Mouse (Mus musculus) cortical plate, adult 2 months (tissue): Measurements from ENCODE around the gene Zdhhc14. TPM values are rescaled to one million over a fixed set of nuclear protein-coding genes. Genes with fewer than 3 reads are reported as not detected.
"Not testable (repeated sequence)": the region's sequence is repeated elsewhere in the genome, so short reads cannot be mapped to it uniquely, and the experiment has no call there.

Source experiments
- H3K27ac ChIP-seq: fragments of 200-500 bp; 2 replicates; pipeline ENCODE4 v1.5.1; 2012; ENCODE audit warnings: low read length, control low read depth, inconsistent platforms; ENCODE audit not compliant: insufficient read depth
- H3K4me1 ChIP-seq: fragments of 200-500 bp; 2 replicates; pipeline ENCODE4 v1.6.1; 2011; ENCODE audit warnings: low read length; ENCODE audit not compliant: control insufficient read depth, insufficient read depth
- H3K4me3 ChIP-seq: fragments of 200-500 bp; 2 replicates; pipeline ENCODE4 v1.5.1; 2011; ENCODE audit warnings: mild to moderate bottlenecking, low read length, control low read depth; ENCODE audit not compliant: insufficient read depth
- CTCF ChIP-seq: fragments of 200-500 bp; IDR thresholded peaks from 2 replicates; pipeline ENCODE4 v1.5.1; 2011; ENCODE audit warnings: mild to moderate bottlenecking, control low read depth, low read length; ENCODE audit not compliant: insufficient read depth; ENCODE audit errors: extremely low read depth
- POLR2A ChIP-seq: fragments of 200-500 bp; IDR thresholded peaks from 2 replicates; pipeline ENCODE4 v1.6.1; 2011; ENCODE audit warnings: mild to moderate bottlenecking, low read length, control low read depth; ENCODE audit not compliant: insufficient read depth; ENCODE audit errors: extremely low read depth
- polyA plus RNA-seq: library from polyadenylated mRNA; depleted of rRNA; stranded (reverse); fragments of >200 nt; gene quantifications from 2 replicates; pipeline ENCODE4 v1.2.3, GENCODE M21; 2012

Gene Zdhhc14
- polyA plus RNA-seq, 1 experiment, result 15.1 TPM

DNA sequence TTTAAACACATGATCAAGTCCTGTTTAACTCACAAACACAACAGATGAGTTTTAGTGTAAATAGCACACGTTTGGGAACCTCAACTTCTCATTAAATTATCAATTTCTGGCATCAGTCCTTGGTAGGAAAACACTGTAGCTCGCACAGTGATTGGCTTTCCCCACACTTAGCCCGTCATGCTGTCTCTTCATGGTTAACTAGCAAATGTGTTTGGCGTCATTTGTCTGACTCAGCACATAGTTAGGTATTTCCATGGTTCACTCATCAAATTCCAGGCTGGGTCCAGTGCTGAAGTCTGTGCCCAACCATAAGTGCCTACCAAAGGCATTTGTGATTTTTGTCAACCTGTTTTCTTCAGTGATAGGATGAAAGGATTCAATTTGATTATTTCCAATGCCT is 119.9 kb downstream of the Zdhhc14 start:
- Histone ChIP-seq H3K4me3 (no peak overlapping the region), H3K4me1 (peaks cover under 1% of the 10 kb centered on the region; the same call in 1 of the 2 replicates), H3K27ac (no peak overlapping the region)
- TF ChIP-seq POLR2A (no peak), CTCF (no peak)

- Histone ChIP-seq H3K4me1 (peaks cover 2% of the 10 kb centered on the region), H3K4me3 (no peak overlapping the region), H3K27ac (no peak overlapping the region)
- no peak for TF ChIP-seq CTCF
Measured at GRCm38 (mm10) chr17:5614771-5615318, 122.5 kb downstream of the Zdhhc14 start.

- Histone ChIP-seq H3K4me1 (peaks cover 2% of the 10 kb centered on the region), H3K27ac (no peak overlapping the region), H3K4me3 (no peak overlapping the region)
- TF ChIP-seq CTCF (no peak), POLR2A (no peak)
Measured at GRCm38 (mm10) chr17:5621626-5622591, 129.6 kb downstream of the Zdhhc14 start.

GRCm38 (mm10) chr17:5622764-5623163 is 130.4 kb downstream of the Zdhhc14 start:
- TF ChIP-seq POLR2A (no peak), CTCF (no peak)
- Histone ChIP-seq H3K27ac (no peak overlapping the region), H3K4me3 (no peak overlapping the region), H3K4me1 (peaks cover 2% of the 10 kb centered on the region)

DNA sequence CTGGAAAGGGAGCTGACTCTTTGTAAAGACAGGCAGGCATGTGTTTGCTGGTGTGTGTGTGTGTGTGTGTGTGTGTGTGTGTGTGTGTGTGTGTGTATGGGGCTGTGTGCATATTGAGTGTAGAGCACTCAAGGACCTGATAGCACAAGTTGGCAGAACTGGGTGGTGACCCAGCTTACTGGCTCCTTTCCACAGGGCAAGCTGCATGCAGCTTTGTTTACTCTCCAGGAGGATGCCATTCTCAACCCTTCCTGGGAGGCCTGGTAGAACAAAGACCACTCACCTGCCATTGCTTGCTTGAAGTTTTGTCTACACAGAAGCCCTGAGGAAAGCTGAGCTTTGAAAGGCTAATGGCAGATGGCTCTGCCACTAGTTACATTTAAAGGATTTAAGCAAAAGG is 130.8 kb downstream of the Zdhhc14 start:
- TF ChIP-seq POLR2A, result no peak
- TF ChIP-seq CTCF, result no peak
- Histone ChIP-seq H3K27ac (no peak overlapping the region), H3K4me3 (no peak overlapping the region), H3K4me1 (no peaks in the 10 kb centered on the region)

- H3K4me3 ChIP-seq, H3K27ac ChIP-seq, H3K4me1 ChIP-seq: not testable (repeated sequence)
Measured at GRCm38 (mm10) chr17:5624815-5625214, 132.5 kb downstream of the Zdhhc14 start.

DNA sequence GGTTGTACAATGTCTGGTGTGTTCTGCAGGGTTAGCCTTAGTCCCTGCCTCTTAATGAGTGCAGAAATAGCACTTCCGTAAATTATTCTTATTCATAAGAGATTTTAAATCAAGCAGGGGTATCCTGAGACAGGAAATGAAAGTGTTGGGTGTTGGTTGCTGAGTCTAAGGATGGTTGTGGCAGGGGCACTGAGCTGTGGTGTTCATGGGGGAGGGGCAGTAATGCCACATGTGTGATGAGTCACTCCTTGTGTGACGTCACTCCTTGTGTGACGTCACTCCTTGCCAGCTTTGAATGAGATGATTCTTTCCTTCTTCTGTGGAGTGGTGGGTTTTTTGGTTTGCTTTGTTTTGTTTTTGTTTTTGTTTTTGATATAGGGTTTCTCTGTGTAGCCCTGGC is 134.0 kb downstream of the Zdhhc14 start:
- TF ChIP-seq CTCF (no peak), POLR2A (no peak)
- H3K27ac ChIP-seq, result no peak overlapping the region
- H3K4me1 ChIP-seq, result no peaks in the 10 kb centered on the region
- no peak overlapping the region for H3K4me3 ChIP-seq

GRCm38 (mm10) chr17:5627664-5628063 is 135.3 kb downstream of the Zdhhc14 start:
- Histone ChIP-seq H3K4me1 (no peaks in the 10 kb centered on the region), H3K27ac (no peak overlapping the region), H3K4me3 (no peak overlapping the region)
- TF ChIP-seq POLR2A (no peak), CTCF (no peak)

- Histone ChIP-seq H3K27ac (no peak overlapping the region), H3K4me1 (no peaks in the 10 kb centered on the region), H3K4me3 (no peak overlapping the region)
- no peak for TF ChIP-seq CTCF
- no peak for TF ChIP-seq POLR2A
Measured at GRCm38 (mm10) chr17:5629651-5630050, 137.3 kb downstream of the Zdhhc14 start.

- no peak overlapping the region for H3K4me3 ChIP-seq
- H3K4me1 ChIP-seq, result no peaks in the 10 kb centered on the region
- no peak overlapping the region for H3K27ac ChIP-seq
- TF ChIP-seq CTCF (no peak), POLR2A (no peak)
Measured at GRCm38 (mm10) chr17:5635254-5635653, 142.9 kb downstream of the Zdhhc14 start.

DNA sequence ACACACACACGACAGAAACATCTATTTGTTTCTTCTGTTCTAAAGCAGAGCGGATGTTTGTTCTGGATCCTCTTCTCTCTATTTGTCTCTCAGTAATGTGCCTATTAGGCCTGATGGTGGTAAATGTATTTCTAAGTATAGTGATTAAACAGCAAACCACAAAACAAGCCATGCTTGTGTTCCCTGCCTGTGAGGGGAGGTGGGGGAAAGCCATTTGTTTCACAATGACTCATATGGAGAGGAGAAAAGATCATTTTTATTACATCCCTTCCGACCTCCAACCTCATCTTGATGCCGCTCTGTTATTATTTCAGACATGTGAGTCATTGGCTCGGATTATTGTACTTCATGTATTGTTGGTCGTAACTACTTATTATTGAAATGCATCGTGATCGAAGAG is 149.1 kb downstream of the Zdhhc14 start:
- H3K27ac ChIP-seq, result no peak overlapping the region
- no peak overlapping the region for H3K4me3 ChIP-seq
- TF ChIP-seq CTCF (no peak), POLR2A (no peak)
- H3K4me1 ChIP-seq, result peaks cover 1% of the 10 kb centered on the region; the same call in 1 of the 2 replicates
